Comparison of ENCODE assay signal across 7 mouse cellular contexts in genomic region chr5:8995966-8996685, GRCm38 (mm10). TPM values are rescaled to one million over a fixed set of nuclear protein-coding genes. Genes with fewer than 3 reads are reported as not detected.
DNase-seq lines count a peak whose midpoint lies in the region; ATAC-seq and TF ChIP-seq lines count a peak whose summit lies in the region.

No protein-coding gene starts in this region.

- no peak overlapping the region for H3K27ac ChIP-seq in testis, adult 2 months (ENCODE audit: control insufficient read depth, insufficient read depth, low read depth, low read length)
- H3K27ac ChIP-seq in cortical plate, adult 2 months (ENCODE audit: insufficient read depth, low read length) = no peak overlapping the region
- peak overlapping the region; percentile 84 for H3K27ac ChIP-seq in liver, embryonic 15.5 days (replicated peaks)
- H3K27ac ChIP-seq in stomach, embryonic 15.5 days = peak overlapping the region; percentile 92

- intact Hi-C loops in heart, postnatal 10 days (cut with DNase I) = loop anchor here (2.0 to 10.0 kb wide), 6 partner anchors 54 to 941 kb away; partner anchors contain the start of genes Dbf4, Dmtf1, Slc25a40 and Tmem243

- 3% methylated on average over 13 of the region's 13 CpGs for WGBS in liver, embryonic 15.5 days (ENCODE audit: insufficient replicate concordance)
- WGBS in stomach, embryonic 15.5 days = 12% methylated on average over 13 of the region's 13 CpGs

- H3K9me3 ChIP-seq in liver, embryonic 15.5 days (replicated peaks) = no peaks in the 10 kb centered on the region
- no peaks in the 10 kb centered on the region for H3K9me3 ChIP-seq in stomach, embryonic 15.5 days

- H3K4me2 ChIP-seq in liver, embryonic 15.5 days = peak overlapping the region; percentile 89
- peak overlapping the region; percentile 75 for H3K4me2 ChIP-seq in stomach, embryonic 15.5 days

- peak overlapping the region; percentile 71 for H3K9ac ChIP-seq in liver, embryonic 15.5 days
- peak overlapping the region; percentile 39; the same call in 1 of the 2 replicates for H3K9ac ChIP-seq in stomach, embryonic 15.5 days

- H3K4me1 ChIP-seq in testis, adult 2 months (ENCODE audit: control insufficient read depth, insufficient read depth, low read length) = peaks cover 3% of the 10 kb centered on the region; the same call in 1 of the 2 replicates
- H3K4me1 ChIP-seq in cortical plate, adult 2 months (ENCODE audit: control insufficient read depth, insufficient read depth, low read length) = no peaks in the 10 kb centered on the region; the same call in 1 of the 2 replicates
- H3K4me1 ChIP-seq in liver, embryonic 15.5 days (replicated peaks) = peaks cover 27% of the 10 kb centered on the region
- 0 out of 2 replicates have a peak, but pooled peaks cover 2% of the 10 kb centered on the region for H3K4me1 ChIP-seq in stomach, embryonic 15.5 days

- peak overlapping the region; percentile 91 for H3K4me3 ChIP-seq in testis, adult 2 months (ENCODE audit: control insufficient read depth, low read depth, low read length)
- H3K4me3 ChIP-seq in cortical plate, adult 2 months (ENCODE audit: insufficient read depth, low read length) = peak overlapping the region; percentile 85
- H3K4me3 ChIP-seq in liver, embryonic 15.5 days (replicated peaks) = peak overlapping the region; percentile 84
- H3K4me3 ChIP-seq in stomach, embryonic 15.5 days (replicated peaks) = peak overlapping the region; percentile 70

- no peak for ATAC-seq in liver, embryonic 15.5 days (ENCODE audit: insufficient read depth)
- ATAC-seq in stomach, embryonic 15.5 days (ENCODE audit: insufficient read depth, low FRiP score, low read depth) = no peak

- TF ChIP-seq POLR2A in testis, adult 2 months (IDR thresholded peaks at IDR 0.05; ENCODE audit: control insufficient read depth, low read depth, low read length) = no peak
- no peak for TF ChIP-seq POLR2A in cortical plate, adult 2 months (IDR thresholded peaks at IDR 0.05; ENCODE audit: extremely low read depth, insufficient read depth, low read length)

- TF ChIP-seq CTCF in testis, adult 2 months (IDR thresholded peaks at IDR 0.05; ENCODE audit: control insufficient read depth, insufficient read depth, insufficient replicate concordance, low read depth, low read length) = no peak
- no peak for TF ChIP-seq CTCF in cortical plate, adult 2 months (IDR thresholded peaks at IDR 0.05; ENCODE audit: extremely low read depth, insufficient read depth, low read length)

- no peaks in the 10 kb centered on the region for H3K27me3 ChIP-seq in testis, adult 2 months (ENCODE audit: control insufficient read depth, insufficient read depth, low read length)
- no peaks in the 10 kb centered on the region for H3K27me3 ChIP-seq in liver, embryonic 15.5 days
- H3K27me3 ChIP-seq in stomach, embryonic 15.5 days (replicated peaks) = no peaks in the 10 kb centered on the region

- DNase-seq in testis, postnatal 14 days (ENCODE audit: low spot score) = no peak
- DNase-seq in heart, postnatal 10 days = peak; percentile 14 to 47
- DNase-seq in cerebellum, adult 11-12 months = no peak

- H3K36me3 ChIP-seq in testis, adult 2 months (ENCODE audit: control insufficient read depth, insufficient read depth, low read length) = no peaks in the 10 kb centered on the region
- H3K36me3 ChIP-seq in liver, embryonic 15.5 days (replicated peaks) = peaks cover 16% of the 10 kb centered on the region
- 0 out of 2 replicates have a peak, but pooled peaks cover 6% of the 10 kb centered on the region for H3K36me3 ChIP-seq in stomach, embryonic 15.5 days

RNA-seq across cellular contexts. Expression of gene Crot, which starts 1.0 kb away (rescaled TPM):
- polyA plus RNA-seq in testis, adult 2 months (2012; rRNA removed) = 3.0 and 3.8 TPM in 2 replicates
- polyA plus RNA-seq in cortical plate, adult 2 months (2012; rRNA removed) = 28.3 and 28.8 TPM in 2 replicates
- 10 to 100 TPM; 22.9 to 27.0 TPM for total RNA-seq in heart, postnatal 10 days (2021)
- 58.1 and 58.3 TPM in 2 replicates for polyA plus RNA-seq in liver, embryonic 15.5 days (2015; fragmentation: Nextera tagmentation; extraction: Ambion mirVana)
- polyA plus RNA-seq in stomach, embryonic 15.5 days (2015; fragmentation: Nextera tagmentation; extraction: Ambion mirVana) = 52.0 and 54.1 TPM in 2 replicates

Comparison
In these comparisons a context has a peak if more than half of its experiments do, and no peak if none do; other contexts are left out.
1. H3K27ac ChIP-seq: peak in liver, embryonic 15.5 days (single experiment) and stomach, embryonic 15.5 days (single experiment); none in testis, adult 2 months (single experiment) and cortical plate, adult 2 months (single experiment).
2. DNase-seq: peak in heart, postnatal 10 days (2 of 2); none in testis, postnatal 14 days (single experiment) and cerebellum, adult 11-12 months (single experiment).
3. Peak in every context shown above with its lines, with median percentiles within 50 percentile points of each other: H3K4me3 ChIP-seq.